Comparison of ENCODE assay signal across 26 mouse cellular contexts in the genomic region with DNA sequence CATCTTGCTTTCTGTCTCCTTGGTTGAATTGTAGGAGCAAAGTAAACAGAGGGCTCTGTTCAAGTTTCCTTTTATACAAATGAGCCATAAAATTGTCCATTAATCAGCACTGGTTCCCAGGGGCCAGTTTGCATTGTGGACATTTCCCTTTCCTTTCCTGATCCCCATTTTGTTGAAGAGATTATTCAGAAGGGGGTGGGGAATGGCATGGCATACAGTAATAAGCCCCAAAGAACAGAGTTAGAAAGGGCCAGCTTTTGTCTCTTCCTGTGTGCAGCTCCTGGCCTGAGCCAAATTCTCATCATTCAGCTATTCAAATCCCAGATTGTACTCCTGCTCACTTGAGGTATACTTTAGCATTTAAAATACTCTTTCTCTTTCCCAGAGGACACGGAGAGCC.
DNase-seq lines count a peak whose midpoint lies in the region; ATAC-seq and TF ChIP-seq lines count a peak whose summit lies in the region.
"Had no signal": no experiment of that assay in that cellular context is flagged by ENCODE, and none has a peak within 500 bp of the region (broad histone marks: within the 10 kb centered on the region; RNA-seq: fewer than 3 reads in every experiment).

No protein-coding gene starts in this region.

- no peak for ATAC-seq in kidney, postnatal 0 days (replicated peaks; ENCODE audit: low FRiP score, low read depth)
- ATAC-seq in neural tube, embryonic 12.5 days (ENCODE audit: low FRiP score, low read depth) = peak; percentile 71; the same call in 1 of the 2 replicates
- ATAC-seq in neural tube, embryonic 15.5 days (ENCODE audit: low FRiP score) = no peak
- peak; percentile 65 for ATAC-seq in neural tube, embryonic 13.5 days (ENCODE audit: low read depth)
- ATAC-seq: activated CD4-positive, CD25-positive, alpha-beta regulatory T cell, adult 4 months; intestine, embryonic 16.5 days; liver, postnatal 0 days had no signal

- peak; percentile 44 for DNase-seq in embryo, embryonic 10.5 days (ENCODE audit: low spot score)
- no peak for DNase-seq in embryo, embryonic 10 days (ENCODE audit: low spot score)
- peak; percentile 25 for DNase-seq in kidney, postnatal 0 days (ENCODE audit: low spot score)
- DNase-seq in kidney, adult 11 months = no peak
- no peak for DNase-seq in adrenal gland, postnatal 10 days
- DNase-seq: adrenal gland, adult 8-10 months; cerebellum, adult 2 months; cerebellum, postnatal 25 days; kidney, postnatal 36 days; layer of hippocampus, postnatal 36 days; liver, postnatal 0 days; lung, postnatal 14 days; right cerebral cortex, adult 18-20 months; right cerebral cortex, postnatal 4 days; thymus, postnatal 36 days had no signal

- H3K27ac ChIP-seq in kidney, postnatal 0 days = no peak overlapping the region
- no peak overlapping the region for H3K27ac ChIP-seq in neural tube, embryonic 12.5 days
- no peak overlapping the region for H3K27ac ChIP-seq in neural tube, embryonic 15.5 days (replicated peaks)
- no peak overlapping the region for H3K27ac ChIP-seq in neural tube, embryonic 13.5 days (replicated peaks)
- H3K27ac ChIP-seq: embryonic facial prominence, embryonic 12.5 days; limb, embryonic 12.5 days; stomach, embryonic 15.5 days had no signal

- 64% methylated on average over 1 of the region's 1 CpGs for WGBS in kidney, postnatal 0 days
- 44% methylated on average over 1 of the region's 1 CpGs for WGBS in neural tube, embryonic 12.5 days
- WGBS in neural tube, embryonic 15.5 days = 19% methylated on average over 1 of the region's 1 CpGs
- WGBS in neural tube, embryonic 13.5 days = 44% methylated on average over 1 of the region's 1 CpGs

- H3K27me3 ChIP-seq in kidney, postnatal 0 days (ENCODE audit: insufficient read depth, low read length) = no peaks in the 10 kb centered on the region
- H3K27me3 ChIP-seq in neural tube, embryonic 12.5 days (replicated peaks) = no peaks in the 10 kb centered on the region
- no peaks in the 10 kb centered on the region for H3K27me3 ChIP-seq in neural tube, embryonic 15.5 days (replicated peaks)
- no peaks in the 10 kb centered on the region for H3K27me3 ChIP-seq in neural tube, embryonic 13.5 days
- H3K27me3 ChIP-seq: embryonic facial prominence, embryonic 12.5 days; limb, embryonic 12.5 days; megakaryocyte, embryonic 14.5 days; stomach, embryonic 15.5 days had no signal

- H3K4me3 ChIP-seq in kidney, postnatal 0 days (replicated peaks; ENCODE audit: low read depth, low read length) = no peak overlapping the region
- H3K4me3 ChIP-seq in neural tube, embryonic 12.5 days = no peak overlapping the region
- H3K4me3 ChIP-seq in neural tube, embryonic 15.5 days (replicated peaks) = no peak overlapping the region
- H3K4me3 ChIP-seq in neural tube, embryonic 13.5 days = no peak overlapping the region
- H3K4me3 ChIP-seq: embryonic facial prominence, embryonic 12.5 days; limb, embryonic 12.5 days; megakaryocyte, embryonic 14.5 days; stomach, embryonic 15.5 days had no signal

- no peak for TF ChIP-seq CTCF in kidney, postnatal 0 days (IDR thresholded peaks at IDR 0.05; ENCODE audit: low read depth)

- no peaks in the 10 kb centered on the region for H3K4me1 ChIP-seq in kidney, postnatal 0 days (replicated peaks; ENCODE audit: insufficient read depth, low read length)
- H3K4me1 ChIP-seq in neural tube, embryonic 12.5 days = peaks cover 14% of the 10 kb centered on the region
- H3K4me1 ChIP-seq in neural tube, embryonic 15.5 days = no peaks in the 10 kb centered on the region
- peaks cover 17% of the 10 kb centered on the region for H3K4me1 ChIP-seq in neural tube, embryonic 13.5 days (replicated peaks)
- H3K4me1 ChIP-seq: embryonic facial prominence, embryonic 12.5 days; megakaryocyte, embryonic 14.5 days had no signal

- H3K9me3 ChIP-seq in kidney, postnatal 0 days (replicated peaks; ENCODE audit: low read length) = no peaks in the 10 kb centered on the region
- no peaks in the 10 kb centered on the region for H3K9me3 ChIP-seq in neural tube, embryonic 12.5 days
- H3K9me3 ChIP-seq in neural tube, embryonic 15.5 days (replicated peaks) = no peaks in the 10 kb centered on the region
- no peaks in the 10 kb centered on the region for H3K9me3 ChIP-seq in neural tube, embryonic 13.5 days
- H3K9me3 ChIP-seq: embryonic facial prominence, embryonic 12.5 days; limb, embryonic 12.5 days; stomach, embryonic 15.5 days had no signal

- no peaks in the 10 kb centered on the region for H3K36me3 ChIP-seq in kidney, postnatal 0 days (ENCODE audit: insufficient read depth, low read length)
- no peaks in the 10 kb centered on the region for H3K36me3 ChIP-seq in neural tube, embryonic 12.5 days
- H3K36me3 ChIP-seq in neural tube, embryonic 15.5 days = no peaks in the 10 kb centered on the region
- no peaks in the 10 kb centered on the region for H3K36me3 ChIP-seq in neural tube, embryonic 13.5 days
- H3K36me3 ChIP-seq: embryonic facial prominence, embryonic 12.5 days; limb, embryonic 12.5 days; stomach, embryonic 15.5 days had no signal

- no peak overlapping the region for H3K4me2 ChIP-seq in kidney, postnatal 0 days (ENCODE audit: low read length)
- H3K4me2 ChIP-seq in neural tube, embryonic 12.5 days (replicated peaks) = peak overlapping the region; percentile 7; the same call in 1 of the 2 replicates
- H3K4me2 ChIP-seq in neural tube, embryonic 15.5 days = no peak overlapping the region
- H3K4me2 ChIP-seq in neural tube, embryonic 13.5 days = no peak overlapping the region
- H3K4me2 ChIP-seq: embryonic facial prominence, embryonic 12.5 days; heart, embryonic 11.5 days; limb, embryonic 12.5 days; liver, embryonic 11.5 days; stomach, embryonic 15.5 days had no signal

- no peak overlapping the region for H3K9ac ChIP-seq in kidney, postnatal 0 days (ENCODE audit: low read depth, low read length)
- H3K9ac ChIP-seq in neural tube, embryonic 12.5 days = no peak overlapping the region
- no peak overlapping the region for H3K9ac ChIP-seq in neural tube, embryonic 15.5 days (replicated peaks)
- H3K9ac ChIP-seq in neural tube, embryonic 13.5 days = no peak overlapping the region
- H3K9ac ChIP-seq: embryonic facial prominence, embryonic 12.5 days; limb, embryonic 12.5 days; liver, postnatal 0 days; stomach, embryonic 15.5 days had no signal

Comparison
In these comparisons a context has a peak if more than half of its experiments do, and no peak if none do; other contexts are left out.
1. DNase-seq: peak in embryo, embryonic 10.5 days (single experiment) and kidney, postnatal 0 days (single experiment); none in embryo, embryonic 10 days (single experiment), kidney, adult 11 months (single experiment) and adrenal gland, postnatal 10 days (single experiment).
2. ATAC-seq: peak in neural tube, embryonic 12.5 days (single experiment) and neural tube, embryonic 13.5 days (single experiment); none in kidney, postnatal 0 days (single experiment) and neural tube, embryonic 15.5 days (single experiment).